Mouse (Mus musculus) midbrain, embryonic 13.5 days (tissue): Measurements from ENCODE around the gene Magi1. TPM values are rescaled to one million over a fixed set of nuclear protein-coding genes. Genes with fewer than 3 reads are reported as not detected.

ENCODE experiments used
- ATAC-seq: fragments of 200-750 bp; cut with Nextera tagmentation; 2 replicates; pipeline ENCODE4 v1.8.0; 2017; ENCODE audit warnings: mild to moderate bottlenecking, moderate TSS enrichment, moderate library complexity
- H3K27ac ChIP-seq: fragments of 300-500 bp; sonication (generic); 2 replicates; pipeline ENCODE4 v1.5.1; 2015; ENCODE audit warnings: inconsistent platforms, mild to moderate bottlenecking, moderate library complexity
- H3K27me3 ChIP-seq: fragments of 300-500 bp; sonication (generic); 2 replicates; pipeline ENCODE4 v1.6.1; 2015; ENCODE audit warnings: mild to moderate bottlenecking, inconsistent platforms
- H3K36me3 ChIP-seq: fragments of 300-500 bp; sonication (generic); 2 replicates; pipeline ENCODE4 v1.6.1; 2015; ENCODE audit warnings: mild to moderate bottlenecking, inconsistent platforms
- H3K4me1 ChIP-seq: fragments of 300-500 bp; sonication (generic); replicated peaks from 2 replicates; pipeline ENCODE4 v1.6.1; 2015; ENCODE audit warnings: inconsistent platforms
- H3K4me2 ChIP-seq: fragments of 300-500 bp; sonication (generic); replicated peaks from 2 replicates; pipeline ENCODE4 v1.6.1; 2015; ENCODE audit warnings: moderate library complexity, mild to moderate bottlenecking, inconsistent platforms
- H3K4me3 ChIP-seq: fragments of 300-500 bp; sonication (generic); replicated peaks from 2 replicates; pipeline ENCODE4 v1.5.1; 2015; ENCODE audit warnings: mild to moderate bottlenecking, inconsistent platforms
- H3K9ac ChIP-seq: fragments of 300-500 bp; sonication (generic); replicated peaks from 2 replicates; pipeline ENCODE4 v1.6.1; 2015; ENCODE audit warnings: mild to moderate bottlenecking, inconsistent platforms
- H3K9me3 ChIP-seq: fragments of 300-500 bp; sonication (generic); 2 replicates; pipeline ENCODE4 v1.6.1; 2016; ENCODE audit warnings: mild to moderate bottlenecking, inconsistent platforms
- WGBS: fragments of 180-500 bp; shearing (Covaris S2); methylation state at CpG from one replicate; pipeline ENCODE4 v1.1.7; 2015; 5-methylcytosine and 5-hydroxymethylcytosine counted together
- polyA plus RNA-seq: library from polyadenylated mRNA; unstranded; fragments of >200 nt; fragmentation: Nextera tagmentation; extraction: Ambion mirVana; gene quantifications from 2 replicates; pipeline ENCODE4 v1.2.1, GENCODE M21; 2015

The Magi1 gene
- polyA plus RNA-seq, 1 experiment from 2014 or later: 39.4 TPM

GRCm38 (mm10) chr6:93805407-93805936, 478.2 kb downstream of the Magi1 start:
- Histone ChIP-seq H3K4me3 (no peak overlapping the region), H3K27ac (no peak overlapping the region), H3K27me3 (no peaks in the 10 kb centered on the region), H3K4me2 (no peak overlapping the region), H3K36me3 (no peaks in the 10 kb centered on the region), H3K4me1 (peaks cover 41% of the 10 kb centered on the region), H3K9ac (no peak overlapping the region), H3K9me3 (no peaks in the 10 kb centered on the region)
- ATAC-seq: no peak
- WGBS: 76% methylated on average over 5 of the region's 5 CpGs

GRCm38 (mm10) chr6:93802390-93802789, 481.3 kb downstream of the Magi1 start:
- Histone ChIP-seq H3K36me3 (no peaks in the 10 kb centered on the region), H3K4me1 (peaks cover 36% of the 10 kb centered on the region), H3K4me3 (no peak overlapping the region), H3K9ac (no peak overlapping the region), H3K9me3 (no peaks in the 10 kb centered on the region), H3K27me3 (no peaks in the 10 kb centered on the region), H3K27ac (peak overlapping the region; percentile 41; the same call in 1 of the 2 replicates), H3K4me2 (no peak overlapping the region)
- WGBS: 40% methylated on average over 4 of the region's 4 CpGs
- 0 out of 2 replicates have a peak, but pooled peaks have one; percentile 3 for ATAC-seq

- no peaks in the 10 kb centered on the region for H3K9me3 ChIP-seq
- no peaks in the 10 kb centered on the region for H3K27me3 ChIP-seq
- no peak overlapping the region for H3K27ac ChIP-seq
- no peak overlapping the region for H3K4me2 ChIP-seq
- H3K36me3 ChIP-seq: no peaks in the 10 kb centered on the region
- peaks cover 26% of the 10 kb centered on the region for H3K4me1 ChIP-seq
- H3K4me3 ChIP-seq: no peak overlapping the region
- ATAC-seq: no peak
- H3K9ac ChIP-seq: no peak overlapping the region
- WGBS: 81% methylated on average over 4 of the region's 4 CpGs
Observed at GRCm38 (mm10) chr6:93800465-93800864, 483.3 kb downstream of the Magi1 start.

- Histone ChIP-seq H3K27ac (peak overlapping the region; percentile 61), H3K9me3 (no peaks in the 10 kb centered on the region), H3K4me2 (peak overlapping the region; percentile 11; the same call in 1 of the 2 replicates), H3K4me3 (no peak overlapping the region), H3K36me3 (no peaks in the 10 kb centered on the region), H3K4me1 (peaks cover 14% of the 10 kb centered on the region), H3K27me3 (no peaks in the 10 kb centered on the region), H3K9ac (no peak overlapping the region)
- peak; percentile 91 for ATAC-seq
- 17% methylated on average over 10 of the region's 10 CpGs for WGBS
Observed at GRCm38 (mm10) chr6:93792309-93793215, 491.2 kb downstream of the Magi1 start.

GRCm38 (mm10) chr6:93789721-93790120, 494.0 kb downstream of the Magi1 start:
- no peak overlapping the region for H3K9ac ChIP-seq
- H3K36me3 ChIP-seq: 0 out of 2 replicates have a peak, but pooled peaks cover 4% of the 10 kb centered on the region
- no peak overlapping the region for H3K4me2 ChIP-seq
- no peaks in the 10 kb centered on the region for H3K9me3 ChIP-seq
- H3K27me3 ChIP-seq: no peaks in the 10 kb centered on the region
- no peak for ATAC-seq
- H3K27ac ChIP-seq: no peak overlapping the region
- peaks cover 14% of the 10 kb centered on the region for H3K4me1 ChIP-seq
- no peak overlapping the region for H3K4me3 ChIP-seq

GRCm38 (mm10) chr6:93787042-93787441, 496.7 kb downstream of the Magi1 start:
- no peaks in the 10 kb centered on the region for H3K9me3 ChIP-seq
- no peaks in the 10 kb centered on the region for H3K27me3 ChIP-seq
- no peak overlapping the region for H3K4me3 ChIP-seq
- H3K27ac ChIP-seq: no peak overlapping the region
- H3K4me1 ChIP-seq: 0 out of 2 replicates have a peak, but pooled peaks cover 1% of the 10 kb centered on the region
- 0 out of 2 replicates have a peak, but pooled peaks cover 4% of the 10 kb centered on the region for H3K36me3 ChIP-seq
- 93% methylated on average over 3 of the region's 3 CpGs for WGBS
- H3K4me2 ChIP-seq: no peak overlapping the region
- no peak for ATAC-seq
- H3K9ac ChIP-seq: no peak overlapping the region

- ATAC-seq: no peak
- no peak overlapping the region for H3K27ac ChIP-seq
- H3K27me3 ChIP-seq: no peaks in the 10 kb centered on the region
- H3K36me3 ChIP-seq: 0 out of 2 replicates have a peak, but pooled peaks cover 4% of the 10 kb centered on the region
- 84% methylated on average over 2 of the region's 2 CpGs for WGBS
- no peaks in the 10 kb centered on the region for H3K9me3 ChIP-seq
- H3K4me2 ChIP-seq: no peak overlapping the region
- H3K9ac ChIP-seq: no peak overlapping the region
- H3K4me1 ChIP-seq: no peaks in the 10 kb centered on the region
- H3K4me3 ChIP-seq: no peak overlapping the region
Observed at GRCm38 (mm10) chr6:93786220-93786619, 497.5 kb downstream of the Magi1 start.

DNA sequence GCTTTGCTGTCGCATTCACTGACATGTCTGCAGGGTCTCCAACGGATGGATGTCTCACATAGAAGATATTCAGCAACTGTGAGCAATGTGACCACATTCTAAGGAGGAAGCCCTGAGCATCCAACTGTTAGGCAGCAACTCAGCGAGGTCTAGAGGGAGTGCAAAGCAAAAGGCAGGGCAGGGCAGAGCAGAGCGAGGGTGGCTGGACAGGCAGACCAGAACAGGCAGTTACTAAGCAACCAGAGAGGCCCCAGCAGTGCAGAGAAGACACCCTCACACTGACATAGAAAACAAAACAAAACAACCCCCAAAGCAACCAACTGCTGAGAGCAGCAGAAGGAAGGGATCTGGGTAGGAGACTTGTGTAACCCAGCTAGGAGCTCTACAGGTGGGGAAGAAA, 512.6 kb downstream of the Magi1 start:
- no peaks in the 10 kb centered on the region for H3K9me3 ChIP-seq
- no peaks in the 10 kb centered on the region for H3K27me3 ChIP-seq
- H3K4me3 ChIP-seq: no peak overlapping the region
- peaks cover 26% of the 10 kb centered on the region for H3K4me1 ChIP-seq
- H3K27ac ChIP-seq: no peak overlapping the region
- WGBS: 32% methylated on average over 4 of the region's 4 CpGs
- H3K4me2 ChIP-seq: no peak overlapping the region
- peaks cover 15% of the 10 kb centered on the region for H3K36me3 ChIP-seq
- no peak overlapping the region for H3K9ac ChIP-seq
- ATAC-seq: peak; percentile 53; the same call in 1 of the 2 replicates

- 71% methylated on average over 5 of the region's 5 CpGs for WGBS
Observed at GRCm38 (mm10) chr6:93770283-93771025, 513.3 kb downstream of the Magi1 start.

GRCm38 (mm10) chr6:93758114-93758513, 525.6 kb downstream of the Magi1 start:
- peaks cover 14% of the 10 kb centered on the region for H3K4me1 ChIP-seq
- no peaks in the 10 kb centered on the region for H3K27me3 ChIP-seq
- peaks cover 22% of the 10 kb centered on the region for H3K36me3 ChIP-seq
- H3K9ac ChIP-seq: no peak overlapping the region
- peak; percentile 58; the same call in 1 of the 2 replicates for ATAC-seq
- H3K4me2 ChIP-seq: no peak overlapping the region
- H3K27ac ChIP-seq: peak overlapping the region; percentile 67; the same call in 1 of the 2 replicates
- H3K9me3 ChIP-seq: no peaks in the 10 kb centered on the region
- H3K4me3 ChIP-seq: no peak overlapping the region
- 64% methylated on average over 3 of the region's 3 CpGs for WGBS

More at GRCm38 (mm10) chr6:93770283-93771025, 513.3 kb downstream of the Magi1 start:
- H3K4me1 ChIP-seq: peaks cover 26% of the 10 kb centered on the region
- peaks cover 15% of the 10 kb centered on the region for H3K36me3 ChIP-seq
- H3K4me3 ChIP-seq: no peak overlapping the region
- H3K4me2 ChIP-seq: no peak overlapping the region
- no peaks in the 10 kb centered on the region for H3K27me3 ChIP-seq
- 0 out of 2 replicates have a peak, but pooled peaks have one; percentile 4 for ATAC-seq
- H3K9me3 ChIP-seq: no peaks in the 10 kb centered on the region
- no peak overlapping the region for H3K27ac ChIP-seq
- H3K9ac ChIP-seq: no peak overlapping the region

GRCm38 (mm10) chr6:93757353-93758087, 526.2 kb downstream of the Magi1 start:
- Histone ChIP-seq H3K27me3 (no peaks in the 10 kb centered on the region), H3K27ac (peak overlapping the region; percentile 67), H3K36me3 (peaks cover 26% of the 10 kb centered on the region), H3K4me2 (no peak overlapping the region), H3K4me1 (peaks cover 14% of the 10 kb centered on the region), H3K9me3 (no peaks in the 10 kb centered on the region), H3K4me3 (no peak overlapping the region), H3K9ac (0 out of 2 replicates have a peak overlapping the region, but pooled peaks have one; percentile 0)
- 31% methylated on average over 11 of the region's 11 CpGs for WGBS
- peak; percentile 96 for ATAC-seq
